Mouse (Mus musculus) hindbrain, embryonic 11.5 days (tissue): Measurements from ENCODE around the gene Ganab. TPM values are rescaled to one million over a fixed set of nuclear protein-coding genes. Genes with fewer than 3 reads are reported as not detected.
"Not testable (repeated sequence)": the region's sequence is repeated elsewhere in the genome, so short reads cannot be mapped to it uniquely, and the experiment has no call there.

Experiments used
- ATAC-seq: fragments of 200-750 bp; cut with Nextera tagmentation; 2 replicates; pipeline ENCODE4 v1.8.0; 2017; ENCODE audit warnings: mild to moderate bottlenecking, moderate TSS enrichment, moderate library complexity; ENCODE audit not compliant: low FRiP score
- DNase-seq: peaks from one replicate; pipeline ENCODE4 v3.0.0-alpha.2; 2015; ENCODE audit warnings: low spot score
- H3K27ac ChIP-seq: fragments of 300-500 bp; sonication (generic); 2 replicates; pipeline ENCODE4 v1.5.1; 2014; ENCODE audit warnings: mild to moderate bottlenecking, low read depth, low read length
- H3K27me3 ChIP-seq: fragments of 300-500 bp; sonication (generic); 2 replicates; pipeline ENCODE4 v1.6.1; 2014; ENCODE audit warnings: mild to moderate bottlenecking, low read length, moderate library complexity, mixed read lengths; ENCODE audit not compliant: control insufficient read depth, insufficient read depth
- H3K36me3 ChIP-seq: fragments of 300-500 bp; sonication (generic); 2 replicates; pipeline ENCODE4 v1.6.1; 2014; ENCODE audit warnings: mild to moderate bottlenecking, low read length, moderate library complexity, mixed read lengths; ENCODE audit not compliant: control insufficient read depth, insufficient read depth
- H3K4me1 ChIP-seq: fragments of 300-500 bp; sonication (generic); replicated peaks from 2 replicates; pipeline ENCODE4 v1.6.1; 2014; ENCODE audit warnings: low read length, mixed read lengths; ENCODE audit not compliant: control insufficient read depth, insufficient read depth
- H3K4me2 ChIP-seq: fragments of 300-500 bp; sonication (generic); replicated peaks from 2 replicates; pipeline ENCODE4 v1.6.1; 2014; ENCODE audit warnings: mild to moderate bottlenecking, low read depth, low read length
- H3K4me3 ChIP-seq: fragments of 300-500 bp; sonication (generic); 2 replicates; pipeline ENCODE4 v1.5.1; 2014; ENCODE audit warnings: low read depth, low read length
- H3K9ac ChIP-seq: fragments of 300-500 bp; sonication (generic); 2 replicates; pipeline ENCODE4 v1.6.1; 2014; ENCODE audit warnings: low read depth, low read length
- H3K9me3 ChIP-seq: fragments of 300-500 bp; sonication (generic); 2 replicates; pipeline ENCODE4 v1.6.1; 2016; ENCODE audit warnings: low read length; ENCODE audit not compliant: control insufficient read depth
- WGBS: fragments of 180-500 bp; shearing (Covaris S2); extraction: QIAGEN DNeasy Blood & Tissue Kit; methylation state at CpG from one replicate; pipeline ENCODE4 v1.1.7; 2014; 5-methylcytosine and 5-hydroxymethylcytosine counted together
- polyA plus RNA-seq: library from polyadenylated mRNA; unstranded; fragments of >200 nt; fragmentation: Nextera tagmentation; extraction: Ambion mirVana; gene quantifications from 2 replicates; pipeline ENCODE4 v1.2.1, GENCODE M21; 2014

Gene Ganab
- polyA plus RNA-seq, 1 experiment from 2014 or later, result 89.8 TPM

DNA sequence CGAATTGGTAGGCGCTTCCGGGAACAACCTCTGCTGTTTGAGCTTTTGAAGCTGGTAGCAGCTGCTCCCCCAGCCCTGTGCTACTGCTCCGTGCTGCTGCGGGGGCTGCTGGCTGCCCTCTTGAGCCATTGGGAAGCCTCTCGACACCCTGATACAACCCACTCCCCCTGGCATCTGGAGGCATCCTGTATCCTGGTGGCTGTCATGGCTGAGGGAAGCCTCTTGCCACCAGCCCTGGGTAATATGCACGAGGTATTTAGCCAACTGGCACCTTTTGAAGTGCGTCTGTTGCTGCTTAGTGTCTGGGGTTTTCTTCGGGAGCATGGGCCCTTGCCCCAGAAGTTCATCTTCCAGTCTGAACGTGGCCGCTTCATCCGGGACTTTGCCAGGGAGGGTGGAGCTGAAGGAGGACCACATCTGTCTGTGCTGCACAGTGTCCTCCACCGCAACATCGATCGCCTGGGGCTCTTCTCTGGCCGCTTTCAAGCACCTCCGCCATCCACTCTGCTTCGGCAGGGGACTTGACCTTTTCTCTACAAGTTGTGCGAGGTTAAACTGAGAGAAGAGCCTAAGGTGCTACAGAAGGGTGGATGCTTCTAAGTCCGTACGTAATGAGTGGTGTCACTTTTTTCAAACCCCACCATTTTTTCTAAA lies 533 bp upstream of the Ganab start:
- Histone ChIP-seq H3K4me3 (peak overlapping the region; percentile 99), H3K4me2 (peak overlapping the region; percentile 41), H3K9ac (peak overlapping the region; percentile 55), H3K27ac (peak overlapping the region; percentile 75), H3K4me1 (peaks cover 11% of the 10 kb centered on the region)
- H3K9me3 ChIP-seq, H3K27me3 ChIP-seq, H3K36me3 ChIP-seq: not testable (repeated sequence)
- peak; percentile 60 for DNase-seq
- 30% methylated on average over 21 of the region's 21 CpGs for WGBS
- peak; percentile 72 for ATAC-seq

GRCm38 (mm10) chr19:8898576-8898975 lies 705 bp downstream of the Ganab start:
- H3K9ac ChIP-seq, result peak overlapping the region; percentile 97
- H3K4me1 ChIP-seq, result peaks cover 11% of the 10 kb centered on the region
- peak overlapping the region; percentile 79; the same call in 1 of the 2 replicates for H3K27ac ChIP-seq
- no peaks in the 10 kb centered on the region for H3K9me3 ChIP-seq
- H3K36me3 ChIP-seq, result no peaks in the 10 kb centered on the region
- WGBS, result 15% methylated on average over 13 of the region's 13 CpGs
- no peaks in the 10 kb centered on the region for H3K27me3 ChIP-seq
- peak overlapping the region; percentile 70 for H3K4me2 ChIP-seq
- DNase-seq (no peak), ATAC-seq (no peak)
- H3K4me3 ChIP-seq, result peak overlapping the region; percentile 99

DNA sequence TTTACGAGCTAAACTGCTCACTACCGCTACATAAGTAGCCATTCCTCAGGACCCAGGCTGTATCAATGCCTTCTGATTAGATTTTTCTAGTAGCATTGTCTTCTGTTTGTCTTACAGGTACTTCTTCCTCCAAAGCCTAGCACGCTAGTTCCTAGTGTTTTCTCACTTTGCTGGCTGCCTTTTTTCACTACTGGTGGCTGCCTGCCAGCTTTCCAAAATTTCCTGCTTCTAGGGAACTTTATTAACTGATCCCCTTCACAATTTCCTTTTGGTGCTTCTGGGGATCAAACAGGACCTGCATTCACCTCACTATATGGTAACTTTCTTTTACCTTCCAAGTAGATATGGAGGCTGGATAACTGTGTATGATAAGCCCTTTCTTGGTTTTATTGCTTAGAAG lies 1.2 kb downstream of the Ganab start:
- Histone ChIP-seq H3K4me3 (peak overlapping the region; percentile 99), H3K36me3 (no peaks in the 10 kb centered on the region), H3K4me2 (peak overlapping the region; percentile 70), H3K9me3 (no peaks in the 10 kb centered on the region), H3K27ac (no peak overlapping the region), H3K4me1 (peaks cover 11% of the 10 kb centered on the region), H3K9ac (peak overlapping the region; percentile 97), H3K27me3 (no peaks in the 10 kb centered on the region)
- ATAC-seq (no peak), DNase-seq (no peak)
- 75% methylated on average over 3 of the region's 3 CpGs for WGBS

DNA sequence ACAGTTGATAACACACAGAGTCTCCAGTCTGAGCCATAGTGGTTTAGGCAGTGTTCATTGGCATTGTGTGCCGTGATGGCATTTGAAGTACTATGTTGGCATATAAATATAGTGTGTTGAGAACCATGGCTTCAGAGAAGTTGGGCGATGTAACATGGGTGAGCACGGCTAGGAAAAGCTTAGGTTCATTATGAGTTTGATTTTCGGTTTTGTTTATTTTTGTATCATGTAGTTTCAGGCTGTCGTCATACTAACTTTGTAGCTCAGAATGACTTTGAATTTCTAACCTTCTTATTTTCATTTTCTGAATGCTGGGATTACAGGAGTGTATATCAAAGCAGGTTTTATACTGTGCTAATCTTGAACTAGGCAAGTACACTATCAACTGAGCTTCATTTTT lies 5.5 kb downstream of the Ganab start:
- Histone ChIP-seq H3K9me3 (no peaks in the 10 kb centered on the region), H3K36me3 (peaks cover 11% of the 10 kb centered on the region), H3K4me3 (no peak overlapping the region), H3K27ac (no peak overlapping the region), H3K27me3 (no peaks in the 10 kb centered on the region), H3K4me2 (no peak overlapping the region), H3K4me1 (peaks cover 4% of the 10 kb centered on the region), H3K9ac (no peak overlapping the region)
- ATAC-seq, result no peak
- 94% methylated on average over 5 of the region's 5 CpGs for WGBS
- DNase-seq, result no peak

DNA sequence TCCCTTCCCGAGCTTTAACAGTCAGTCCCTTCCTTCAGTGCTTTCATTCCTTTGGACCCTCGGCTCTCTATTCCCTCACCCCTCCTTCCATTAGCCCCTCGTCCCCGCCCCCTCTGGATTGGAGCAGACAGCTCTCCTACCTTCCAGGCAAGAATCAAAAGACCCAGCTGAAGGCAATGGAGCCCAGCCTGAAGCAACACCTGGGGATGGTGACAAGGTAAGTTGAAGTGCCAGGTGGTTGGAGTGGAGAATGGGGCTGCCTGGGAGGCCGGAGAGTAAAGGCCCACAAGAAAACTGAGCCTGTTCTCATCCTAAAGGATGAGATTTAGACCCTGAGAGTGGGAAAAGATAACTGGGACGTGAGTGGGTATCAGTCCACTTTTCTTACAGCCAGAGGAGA lies 10.7 kb downstream of the Ganab start:
- Histone ChIP-seq H3K4me2 (no peak overlapping the region), H3K9me3 (no peaks in the 10 kb centered on the region), H3K4me1 (no peaks in the 10 kb centered on the region), H3K27ac (no peak overlapping the region), H3K27me3 (no peaks in the 10 kb centered on the region), H3K9ac (no peak overlapping the region), H3K4me3 (no peak overlapping the region), H3K36me3 (peaks cover 39% of the 10 kb centered on the region)
- no peak for DNase-seq
- 96% methylated on average over 6 of the region's 6 CpGs for WGBS
- ATAC-seq, result no peak

- H3K27me3 ChIP-seq, result no peaks in the 10 kb centered on the region
- H3K4me3 ChIP-seq, result no peak overlapping the region
- 88% methylated on average over 5 of the region's 5 CpGs for WGBS
- H3K4me2 ChIP-seq, result no peak overlapping the region
- H3K9ac ChIP-seq, result no peak overlapping the region
- no peak overlapping the region for H3K27ac ChIP-seq
- H3K36me3 ChIP-seq, result peaks cover 45% of the 10 kb centered on the region
- DNase-seq (no peak), ATAC-seq (no peak)
- H3K4me1 ChIP-seq, result no peaks in the 10 kb centered on the region
- H3K9me3 ChIP-seq, result no peaks in the 10 kb centered on the region
Measured at GRCm38 (mm10) chr19:8911810-8912209, 13.9 kb downstream of the Ganab start.

DNA sequence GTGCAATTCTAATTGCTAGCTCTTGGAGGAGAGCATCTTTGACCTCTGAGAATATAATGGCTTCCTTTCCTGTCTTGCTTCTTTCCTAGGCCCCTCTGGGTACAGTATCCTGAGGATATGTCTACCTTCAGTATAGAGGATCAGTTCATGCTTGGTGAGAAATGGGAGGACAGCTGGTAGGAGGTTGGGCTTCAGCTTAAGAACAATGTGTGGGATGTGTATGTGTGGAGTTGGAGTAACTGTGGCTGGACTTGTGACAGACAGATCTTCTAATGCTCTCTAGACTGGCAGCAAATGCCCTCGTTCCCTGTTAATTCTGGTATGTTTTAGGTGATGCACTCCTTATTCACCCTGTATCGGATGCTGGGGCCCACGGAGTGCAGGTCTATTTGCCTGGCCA lies 16.3 kb downstream of the Ganab start:
- H3K4me3 ChIP-seq, result no peak overlapping the region
- H3K27ac ChIP-seq, result no peak overlapping the region
- WGBS, result 91% methylated on average over 3 of the region's 3 CpGs
- DNase-seq, result no peak
- H3K4me2 ChIP-seq, result no peak overlapping the region
- no peaks in the 10 kb centered on the region for H3K27me3 ChIP-seq
- no peaks in the 10 kb centered on the region for H3K9me3 ChIP-seq
- no peak for ATAC-seq
- no peak overlapping the region for H3K9ac ChIP-seq
- no peaks in the 10 kb centered on the region for H3K4me1 ChIP-seq
- H3K36me3 ChIP-seq, result peaks cover 32% of the 10 kb centered on the region

- DNase-seq, result no peak
- Histone ChIP-seq H3K4me3 (no peak overlapping the region), H3K4me1 (no peaks in the 10 kb centered on the region; the same call in 1 of the 2 replicates), H3K4me2 (no peak overlapping the region), H3K9me3 (no peaks in the 10 kb centered on the region), H3K36me3 (peaks cover 9% of the 10 kb centered on the region; the same call in 1 of the 2 replicates), H3K27ac (no peak overlapping the region), H3K27me3 (no peaks in the 10 kb centered on the region), H3K9ac (no peak overlapping the region)
- ATAC-seq, result no peak
- 93% methylated on average over 3 of the region's 3 CpGs for WGBS
Measured at GRCm38 (mm10) chr19:8919000-8919399, 21.1 kb downstream of the Ganab start.

DNA sequence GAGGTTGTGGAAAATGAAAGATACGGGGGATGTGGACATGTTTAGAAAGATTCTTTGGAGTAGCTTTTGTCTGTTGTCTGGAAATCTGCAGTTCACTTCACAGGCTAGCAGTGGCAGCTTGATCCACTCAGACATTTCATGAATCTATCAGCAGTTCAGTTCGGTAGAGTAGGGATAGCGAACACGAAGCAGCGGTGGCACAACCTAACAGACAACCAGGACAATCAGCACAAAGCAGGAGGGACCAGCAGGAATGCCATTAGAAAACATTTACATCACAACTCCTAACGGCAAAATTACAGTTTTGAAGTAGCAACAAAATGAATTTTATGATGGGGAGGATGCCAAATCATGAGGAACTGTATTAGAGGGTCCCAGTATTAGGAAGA lies 21.8 kb downstream of the Ganab start:
- H3K27me3 ChIP-seq, result no peaks in the 10 kb centered on the region
- ATAC-seq (no peak), DNase-seq (no peak)
- H3K4me1 ChIP-seq, result no peaks in the 10 kb centered on the region; the same call in 1 of the 2 replicates
- peak overlapping the region; percentile 74 for H3K4me2 ChIP-seq
- H3K4me3 ChIP-seq, result peak overlapping the region; percentile 84; the same call in 1 of the 2 replicates
- no peaks in the 10 kb centered on the region for H3K9me3 ChIP-seq
- peak overlapping the region; percentile 77 for H3K9ac ChIP-seq
- 0 out of 2 replicates have a peak overlapping the region, but pooled peaks have one; percentile 80 for H3K27ac ChIP-seq
- peaks cover 6% of the 10 kb centered on the region; the same call in 1 of the 2 replicates for H3K36me3 ChIP-seq
- 72% methylated on average over 6 of the region's 6 CpGs for WGBS
